Mouse (Mus musculus) liver (tissue): ENCODE measurements around the gene Pi16.
A peak's percentile ranks its signal among the peaks of the same experiment; 100 is the strongest.

ENCODE experiments used
- DNase-seq: peaks from one replicate; pipeline ENCODE4 v3.0.0-alpha.2; 2020; ENCODE audit warnings: mixed read lengths

The Pi16 gene

DNA sequence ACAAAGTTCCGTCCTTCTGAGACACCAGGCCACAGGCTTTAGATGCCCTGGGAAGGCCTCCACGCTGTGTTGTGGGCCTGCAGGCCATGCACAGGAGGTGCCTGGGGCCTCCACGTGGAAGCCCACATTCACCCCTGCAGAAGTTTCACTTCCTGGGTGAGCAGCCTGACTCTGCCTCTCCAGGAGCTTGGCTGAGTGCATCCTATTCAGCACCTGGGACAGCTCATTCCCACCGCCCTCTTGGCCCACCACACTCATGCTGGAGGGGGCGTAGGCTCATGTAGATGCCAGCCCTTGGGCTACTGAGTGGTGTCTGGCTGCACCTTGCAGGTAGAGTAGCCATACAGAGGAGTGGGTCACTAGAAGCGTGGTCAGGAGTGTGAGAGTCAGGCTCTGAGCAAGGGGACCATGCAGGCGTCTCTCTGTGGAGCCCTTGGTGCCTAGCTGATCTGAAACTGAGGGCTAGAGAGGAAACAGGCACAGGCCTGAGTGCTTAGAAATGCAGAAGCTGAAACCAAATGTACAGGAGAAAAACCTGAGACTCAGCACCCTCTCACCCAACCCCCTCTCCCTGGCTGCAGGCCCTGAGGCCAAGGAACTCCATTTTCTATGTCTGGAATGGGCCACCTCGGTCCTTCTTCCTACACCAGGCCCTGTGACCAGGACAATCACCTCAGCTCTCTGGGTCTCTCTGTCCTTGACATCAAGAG lies 44.7 kb downstream of the Pi16 start:
- no peak for DNase-seq

DNA sequence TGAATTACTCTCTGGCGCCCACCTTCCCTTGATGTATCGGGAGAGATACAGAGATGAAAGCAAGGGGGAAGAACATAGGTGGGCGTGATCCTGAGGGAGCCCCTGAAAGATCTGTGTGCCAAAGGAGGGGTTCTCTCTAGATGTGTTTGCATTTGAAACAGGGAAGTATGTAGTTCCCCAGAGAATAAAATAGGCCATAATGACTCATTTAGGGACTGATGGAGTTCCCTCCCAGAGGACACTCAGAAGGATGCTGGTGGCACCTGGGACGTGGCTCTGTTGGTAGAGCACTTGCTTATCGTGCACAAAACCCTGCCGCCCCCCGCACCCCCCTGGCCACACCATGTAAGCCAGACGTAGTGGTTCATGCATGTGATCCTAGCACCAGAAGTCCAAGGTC lies 45.6 kb downstream of the Pi16 start:
- DNase-seq: no peak

DNA sequence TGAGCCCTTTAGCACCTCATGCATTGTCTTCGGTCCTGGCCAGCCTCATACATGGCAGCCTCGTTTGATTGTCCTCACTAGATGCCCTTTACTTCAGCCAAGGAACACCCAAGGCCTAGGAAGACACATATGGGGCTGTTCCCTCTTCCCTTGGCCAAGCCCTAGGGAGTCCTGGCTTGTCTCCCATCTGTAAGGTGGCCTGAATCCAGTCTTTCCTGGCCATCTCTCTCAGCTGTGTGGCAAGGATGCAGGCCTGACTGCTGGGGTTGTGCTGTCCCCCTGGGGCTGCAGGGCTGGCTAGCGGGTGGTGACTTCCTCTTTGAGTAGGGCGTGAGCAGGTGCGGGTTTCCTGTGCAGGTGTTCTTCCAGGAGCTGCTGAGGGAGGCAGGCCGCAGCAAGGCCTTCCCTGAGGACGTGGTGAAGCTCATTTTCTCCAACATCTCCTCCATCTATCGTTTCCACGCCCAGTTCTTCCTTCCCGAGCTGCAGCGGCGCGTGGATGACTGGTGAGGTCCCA lies 47.7 kb downstream of the Pi16 start:
- no peak for DNase-seq

- no peak for DNase-seq
These were observed 51.2 kb downstream of the Pi16 start for GRCm38 (mm10) chr17:29368726-29369125.

DNA sequence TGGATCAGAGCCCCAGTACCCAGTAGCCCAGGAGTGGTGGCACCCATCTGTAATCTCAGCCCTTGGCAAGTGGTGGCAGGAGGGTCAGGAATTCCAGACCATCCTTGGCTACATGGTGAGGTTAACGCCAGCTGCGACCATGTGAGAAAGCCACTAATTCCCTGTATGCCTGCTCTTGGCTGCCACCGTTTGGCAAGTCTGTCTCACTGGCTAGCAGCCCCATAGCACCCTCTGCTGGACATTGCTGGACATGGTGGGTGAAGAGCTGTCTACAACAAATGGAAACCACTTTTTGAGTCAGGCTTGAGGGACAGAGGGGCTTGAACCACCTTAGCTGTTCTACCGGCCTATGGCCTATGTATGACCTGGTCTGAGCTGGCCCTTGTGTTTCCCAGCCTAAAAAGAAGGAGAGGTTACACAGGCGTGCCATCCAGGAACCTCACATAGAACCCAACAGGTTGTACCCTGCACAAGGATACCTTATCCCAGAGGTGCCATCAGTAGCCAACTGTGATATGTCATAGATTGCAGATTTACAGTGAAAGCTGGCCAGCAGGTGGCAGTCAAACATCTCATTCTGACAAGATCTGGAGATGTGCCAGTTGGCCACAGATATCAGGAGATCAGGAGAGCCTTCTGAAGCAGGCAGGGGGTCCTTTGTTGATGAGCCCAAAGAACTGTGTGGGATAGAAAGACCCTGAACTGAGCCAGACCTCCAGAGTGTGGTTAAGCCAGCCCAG lies 53.7 kb downstream of the Pi16 start:
- DNase-seq: peak; percentile 90

- no peak for DNase-seq
These were observed 58.4 kb downstream of the Pi16 start for GRCm38 (mm10) chr17:29375871-29376270.

DNA sequence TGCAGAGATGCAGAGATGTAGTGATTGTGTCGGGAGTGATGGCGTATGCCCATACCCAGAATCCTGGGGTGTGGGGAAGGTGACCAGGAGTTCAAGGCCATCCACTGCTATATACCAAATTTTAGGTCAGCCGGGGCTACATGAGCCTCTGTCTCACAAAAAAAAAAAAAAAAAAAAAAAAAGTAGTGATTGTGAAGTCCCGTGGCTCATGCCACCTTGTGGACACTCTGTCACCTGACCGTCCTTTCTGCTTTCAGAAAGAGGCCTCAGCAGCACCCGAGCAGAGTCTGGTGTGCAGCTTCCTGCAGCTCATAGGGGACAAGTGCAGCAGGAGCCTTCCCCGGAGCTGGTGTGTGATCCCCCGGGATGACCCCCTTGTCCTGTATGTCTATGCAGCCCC lies 60.6 kb downstream of the Pi16 start:
- DNase-seq: no peak
